In the genomic region with DNA sequence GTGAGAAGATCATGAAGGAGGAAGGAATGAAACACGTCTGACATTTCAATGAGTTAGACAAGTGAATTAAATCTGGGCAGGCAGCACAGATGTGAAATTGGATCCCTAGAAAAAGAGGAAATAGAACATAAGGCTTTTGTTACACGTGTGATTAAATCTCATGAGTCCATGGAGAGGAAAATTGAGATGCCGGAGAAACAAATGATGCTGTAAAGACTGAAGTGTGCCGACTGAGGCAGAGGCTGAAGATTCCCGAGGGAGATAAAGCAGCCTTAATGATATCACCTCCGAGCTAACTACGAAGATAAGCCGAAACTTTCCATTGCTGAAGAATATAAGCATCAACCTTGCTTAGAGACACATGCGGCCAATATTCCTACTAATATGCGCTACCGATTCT, we compare ENCODE assay signal across 18 mouse cellular contexts.
"Had no signal": no experiment of that assay in that cellular context is flagged by ENCODE, and none has a peak within 500 bp of the region (broad histone marks: within the 10 kb centered on the region; RNA-seq: fewer than 3 reads in every experiment).

No protein-coding gene starts in this region.

- H3K27me3 ChIP-seq: lung, embryonic 15.5 days; megakaryocyte, embryonic 14.5 days; midbrain, embryonic 13.5 days; midbrain, embryonic 15.5 days; neural tube, embryonic 12.5 days had no signal

- H3K4me2 ChIP-seq: lung, embryonic 15.5 days; midbrain, embryonic 11.5 days; midbrain, embryonic 13.5 days; midbrain, embryonic 15.5 days; neural tube, embryonic 12.5 days had no signal

- ATAC-seq: liver, postnatal 0 days; lung, postnatal 0 days; midbrain, embryonic 13.5 days; midbrain, embryonic 15.5 days had no signal

- H3K27ac ChIP-seq: lung, embryonic 15.5 days; macrophage; midbrain, embryonic 13.5 days; midbrain, embryonic 15.5 days; neural tube, embryonic 12.5 days had no signal

- H3K4me3 ChIP-seq: lung, embryonic 15.5 days; megakaryocyte, embryonic 14.5 days; midbrain, embryonic 13.5 days; midbrain, embryonic 15.5 days; neural tube, embryonic 12.5 days had no signal

- H3K4me1 ChIP-seq: lung, embryonic 15.5 days; megakaryocyte, embryonic 14.5 days; midbrain, embryonic 13.5 days; midbrain, embryonic 15.5 days; neural tube, embryonic 12.5 days had no signal

- H3K9ac ChIP-seq: liver, postnatal 0 days; lung, embryonic 15.5 days; midbrain, embryonic 13.5 days; midbrain, embryonic 15.5 days; neural tube, embryonic 12.5 days had no signal

- H3K9me3 ChIP-seq: lung, embryonic 15.5 days; midbrain, embryonic 13.5 days; midbrain, embryonic 15.5 days; neural tube, embryonic 12.5 days had no signal

- DNase-seq: liver, postnatal 0 days; lung, adult 2 months; lung, postnatal 14 days; lung, postnatal 36 days; right cerebral cortex, postnatal 25 days; right cerebral cortex, postnatal 4 days; spleen, adult 18-20 months; thymus, adult 2 months; thymus, postnatal 25 days; thymus, postnatal 4 days had no signal

- H3K36me3 ChIP-seq: lung, embryonic 15.5 days; midbrain, embryonic 13.5 days; midbrain, embryonic 15.5 days; neural tube, embryonic 12.5 days had no signal
